ENCODE assay signal across 20 mouse cellular contexts in genomic region chr4:128978634-128979033, GRCm38 (mm10). TPM values are rescaled to one million over a fixed set of nuclear protein-coding genes. Genes with fewer than 3 reads are reported as not detected.
DNase-seq lines count a peak whose midpoint lies in the region; TF ChIP-seq lines count a peak whose summit lies in the region.
"Had no signal": no experiment of that assay in that cellular context is flagged by ENCODE, and none has a peak within 500 bp of the region (broad histone marks: within the 10 kb centered on the region; RNA-seq: fewer than 3 reads in every experiment).

No protein-coding gene starts in this region.

- H3K36me3 ChIP-seq in testis, adult 2 months (ENCODE audit: control insufficient read depth, insufficient read depth, low read length) = no peaks in the 10 kb centered on the region
- H3K36me3 ChIP-seq: embryonic facial prominence, embryonic 12.5 days; forebrain, embryonic 12.5 days; heart, embryonic 10.5 days had no signal

- H3K4me1 ChIP-seq in testis, adult 2 months (ENCODE audit: control insufficient read depth, insufficient read depth, low read length) = peaks cover 10% of the 10 kb centered on the region
- H3K4me1 ChIP-seq: embryonic facial prominence, embryonic 12.5 days; forebrain, embryonic 12.5 days; heart, embryonic 10.5 days had no signal

- peak; percentile 72 to 73 for DNase-seq in kidney, adult 8-10 months
- no peak for DNase-seq in kidney, postnatal 4 days
- DNase-seq in testis, postnatal 10 days (ENCODE audit: low spot score) = no peak
- DNase-seq in kidney, postnatal 14 days = peak; percentile 53
- DNase-seq in yolk sac, embryonic 10.5 days (ENCODE audit: low spot score) = peak; percentile 28
- DNase-seq in T-cell, adult 2 months (ENCODE audit: low spot score) = no peak
- no peak for DNase-seq in cerebellum, postnatal 25 days
- DNase-seq: adrenal gland, adult 8-10 months; adrenal gland, postnatal 36 days; cerebellum, adult 2 months; cerebellum, postnatal 10 days; embryo, embryonic 11 days; gastrocnemius, postnatal 10 days; heart, adult 18-20 months; heart, postnatal 10 days; heart, postnatal 4 days had no signal

- no peaks in the 10 kb centered on the region for H3K27me3 ChIP-seq in testis, adult 2 months (ENCODE audit: control insufficient read depth, insufficient read depth, low read length)
- H3K27me3 ChIP-seq: embryonic facial prominence, embryonic 12.5 days; forebrain, embryonic 12.5 days had no signal

- peak overlapping the region; percentile 70; the same call in 1 of the 2 replicates for H3K4me3 ChIP-seq in testis, adult 2 months (ENCODE audit: control insufficient read depth, low read depth, low read length)
- H3K4me3 ChIP-seq: embryonic facial prominence, embryonic 12.5 days; forebrain, embryonic 12.5 days; heart, embryonic 10.5 days had no signal

- no peak for TF ChIP-seq POLR2A in testis, adult 2 months (IDR thresholded peaks at IDR 0.05; ENCODE audit: control insufficient read depth, low read depth, low read length)

- H3K27ac ChIP-seq in testis, adult 2 months (ENCODE audit: control insufficient read depth, insufficient read depth, low read depth, low read length) = no peak overlapping the region
- H3K27ac ChIP-seq: embryonic facial prominence, embryonic 12.5 days; forebrain, embryonic 12.5 days; heart, embryonic 10.5 days had no signal

- no peak for TF ChIP-seq CTCF in testis, adult 2 months (IDR thresholded peaks at IDR 0.05; ENCODE audit: control insufficient read depth, insufficient read depth, insufficient replicate concordance, low read depth, low read length)

RNA-seq across cellular contexts. Expression of gene Ak2, which starts 13.1 kb away (rescaled TPM):
- polyA plus RNA-seq in testis, adult 2 months (2012; rRNA removed) = 98.0 and 115 TPM in 2 replicates

RNA-seq across cellular contexts. Expression of gene Azin2, which starts 16.4 kb away (rescaled TPM):
- polyA plus RNA-seq in testis, adult 2 months (2012; rRNA removed) = 213 and 251 TPM in 2 replicates

Comparison
In these comparisons a context has a peak if more than half of its experiments do, and no peak if none do; other contexts are left out.
1. DNase-seq: peak in kidney, adult 8-10 months (2 of 2), kidney, postnatal 14 days (single experiment) and yolk sac, embryonic 10.5 days (single experiment); none in kidney, postnatal 4 days (0 of 2), testis, postnatal 10 days (single experiment), T-cell, adult 2 months (single experiment) and cerebellum, postnatal 25 days (0 of 2).